In the genomic region with DNA sequence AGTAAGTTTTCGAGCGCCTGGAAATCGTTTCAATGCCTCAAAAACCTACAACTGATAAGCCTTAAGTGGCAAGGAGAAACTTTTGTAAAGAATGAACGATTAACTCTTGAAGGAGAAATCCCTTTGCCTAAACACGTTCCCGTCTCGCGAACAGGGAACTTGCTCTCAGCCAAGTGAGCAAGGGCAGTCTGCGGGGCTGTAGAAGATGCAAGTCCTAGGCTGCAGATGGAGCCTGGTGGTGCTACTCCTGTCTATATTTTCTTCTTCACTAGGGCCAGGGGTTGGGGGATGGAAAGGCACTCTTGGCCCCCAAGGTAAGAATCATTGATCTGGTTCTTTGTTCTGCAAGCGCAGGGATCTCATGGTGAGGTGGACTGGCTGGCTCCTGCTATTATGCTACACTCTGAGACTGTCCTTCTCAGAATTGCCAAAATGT, we compare ENCODE assay signal across 11 mouse cellular contexts.
DNase-seq lines count a peak whose midpoint lies in the region; ATAC-seq and TF ChIP-seq lines count a peak whose summit lies in the region.
"Had no signal": no experiment of that assay in that cellular context is flagged by ENCODE, and none has a peak within 500 bp of the region (broad histone marks: within the 10 kb centered on the region; RNA-seq: fewer than 3 reads in every experiment).

No protein-coding gene starts in this region.

- no peak for TF ChIP-seq CTCF in heart, adult 2 months (IDR thresholded peaks at IDR 0.05)

- no peaks in the 10 kb centered on the region for H3K36me3 ChIP-seq in heart, adult 2 months (ENCODE audit: control insufficient read depth, insufficient read depth, low read length)
- no peaks in the 10 kb centered on the region for H3K36me3 ChIP-seq in liver, embryonic 11.5 days (ENCODE audit: control insufficient read depth, insufficient read depth, low read length)
- no peaks in the 10 kb centered on the region for H3K36me3 ChIP-seq in limb, embryonic 10.5 days

- intact Hi-C loops in heart, adult 2 months (cut with DNase I): no loop called here

- H3K4me2 ChIP-seq in liver, embryonic 11.5 days: peak overlapping the region; percentile 78; the same call in 1 of the 2 replicates

- H3K27me3 ChIP-seq in heart, adult 2 months (ENCODE audit: control insufficient read depth, insufficient read depth, low read length): peaks cover 14% of the 10 kb centered on the region
- H3K27me3 ChIP-seq in liver, embryonic 11.5 days (replicated peaks; ENCODE audit: control insufficient read depth, insufficient read depth, low read length): peaks cover 70% of the 10 kb centered on the region
- peaks cover 89% of the 10 kb centered on the region for H3K27me3 ChIP-seq in limb, embryonic 10.5 days (ENCODE audit: low read depth, poor library complexity, severe bottlenecking)

- H3K79me2 ChIP-seq in heart, adult 2 months (replicated peaks; ENCODE audit: control insufficient read depth, insufficient read depth, low read length): no peaks in the 10 kb centered on the region

- peaks cover 1% of the 10 kb centered on the region; the same call in 1 of the 2 replicates for H3K4me1 ChIP-seq in heart, adult 2 months (ENCODE audit: control insufficient read depth, insufficient read depth, low read length)
- peaks cover 5% of the 10 kb centered on the region; the same call in 1 of the 2 replicates for H3K4me1 ChIP-seq in liver, embryonic 11.5 days (replicated peaks; ENCODE audit: control insufficient read depth, insufficient read depth, low read length)
- H3K4me1 ChIP-seq in limb, embryonic 10.5 days: peaks cover 38% of the 10 kb centered on the region

- H3K4me3 ChIP-seq in heart, adult 2 months: no peak overlapping the region
- H3K4me3 ChIP-seq in liver, embryonic 11.5 days (ENCODE audit: low read depth, low read length): no peak overlapping the region; the same call in 1 of the 2 replicates
- H3K4me3 ChIP-seq in limb, embryonic 10.5 days: no peak overlapping the region

- WGBS in heart, adult 2 months: 18% methylated on average over 10 of the region's 10 CpGs
- 4% methylated on average over 10 of the region's 10 CpGs for WGBS in liver, embryonic 11.5 days
- 2% methylated on average over 10 of the region's 10 CpGs for WGBS in limb, embryonic 10.5 days

- TF ChIP-seq EP300 in heart, adult 2 months (IDR thresholded peaks at IDR 0.05; ENCODE audit: insufficient read depth, low read depth, low read length): no peak

- DNase-seq in heart, adult 2 months: peak; percentile 18 to 42
- no peak for DNase-seq in heart, postnatal 4 days
- DNase-seq in liver, embryonic 11.5 days (ENCODE audit: low spot score): no peak
- no peak for DNase-seq in liver
- DNase-seq in embryo, embryonic 9.5 days (ENCODE audit: extremely low spot score): peak; percentile 49
- DNase-seq in limb, embryonic 10.5 days (ENCODE audit: low spot score): peak; percentile 50
- DNase-seq in frontal cortex, postnatal 14 days (ENCODE audit: low spot score in 2 of 2): no peak
- DNase-seq: cerebellum, postnatal 36 days; kidney, postnatal 10 days; lung, adult 18-20 months had no signal

- H3K27ac ChIP-seq in heart, adult 2 months: no peak overlapping the region
- no peak overlapping the region for H3K27ac ChIP-seq in liver, embryonic 11.5 days (ENCODE audit: low read depth, low read length)
- H3K27ac ChIP-seq in limb, embryonic 10.5 days: no peak overlapping the region

- H3K9me3 ChIP-seq in liver, embryonic 11.5 days (ENCODE audit: control insufficient read depth, low read length): no peaks in the 10 kb centered on the region
- H3K9me3 ChIP-seq in limb, embryonic 10.5 days (replicated peaks): no peaks in the 10 kb centered on the region

- ATAC-seq in liver, embryonic 11.5 days (replicated peaks; ENCODE audit: low FRiP score): no peak
- ATAC-seq in granulocyte monocyte progenitor cell, adult 5-6 weeks (replicated peaks; ENCODE audit: poor library complexity, severe bottlenecking): no peak

- TF ChIP-seq POLR2A in heart, adult 2 months (IDR thresholded peaks at IDR 0.05; ENCODE audit: insufficient read depth, low read depth, low read length): no peak

- H3K9ac ChIP-seq in heart, adult 2 months (ENCODE audit: low read depth, low read length): no peak overlapping the region
- no peak overlapping the region for H3K9ac ChIP-seq in liver, embryonic 11.5 days (ENCODE audit: low read depth, low read length)

Comparison
In these comparisons a context has a peak if more than half of its experiments do, and no peak if none do; other contexts are left out.
1. DNase-seq: peak in heart, adult 2 months (2 of 2), embryo, embryonic 9.5 days (single experiment) and limb, embryonic 10.5 days (single experiment); none in heart, postnatal 4 days (single experiment), liver, embryonic 11.5 days (single experiment), liver (single experiment) and frontal cortex, postnatal 14 days (0 of 2).